Mouse (Mus musculus) ES-E14 (cell line): ENCODE measurements at regions not wholly inside any gene's neighbourhood (a gene's known extent, or its start where the extent isn't known, plus 50 kb on each side); places are given as distances from the start of the nearest gene placed in this dataset.

Experiments used
- HCFC1 ChIP-seq: IDR thresholded peaks from 2 replicates; pipeline ENCODE4 v1.6.1; 2012; ENCODE audit warnings: low read length, inconsistent platforms, borderline replicate concordance; ENCODE audit not compliant: insufficient read depth
- ZC3H11A ChIP-seq: IDR thresholded peaks from 2 replicates; pipeline ENCODE4 v1.6.1; 2012; ENCODE audit warnings: low read depth, mild to moderate bottlenecking, inconsistent platforms, low read length, borderline replicate concordance

- TF ChIP-seq ZC3H11A (no peak), HCFC1 (no peak)
Measured at GRCm38 (mm10) chr1:33096851-33097250, 549.8 kb upstream of the Gm5415 start.
